Mouse (Mus musculus) gastrocnemius, adult 18-20 months (tissue): ENCODE measurements around the gene Plxna1. TPM values are rescaled to one million over a fixed set of nuclear protein-coding genes. Genes with fewer than 3 reads are reported as not detected.

Source experiments
- DNase-seq: peaks from one replicate; pipeline ENCODE4 v3.0.0; 2021; ENCODE audit warnings: low spot score
- long read RNA-seq, 2 experiments: library from polyadenylated mRNA; stranded (forward); transcript quantifications; one replicate each; pipeline ENCODE4 v2.0.0; 2021
- total RNA-seq, 2 experiments: library from RNA; stranded (reverse); gene quantifications; 2 replicates each; pipeline ENCODE4 v1.2.3; 2021

The Plxna1 gene
- 10 to 100 TPM; 12.2 to 12.4 TPM for total RNA-seq
- long read RNA-seq, experiment 1, full-length matches to known transcripts = 2 of 8 reads
- long read RNA-seq, experiment 1, partial matches to known transcripts = 1 of 8 reads
- long read RNA-seq, experiment 1, other reads (novel, unspliced or antisense) = 5 of 8 reads
- long read RNA-seq, experiment 2, full-length matches to known transcripts = 2 of 13 reads
- long read RNA-seq, experiment 2, partial matches to known transcripts = 5 of 13 reads
- long read RNA-seq, experiment 2, other reads (novel, unspliced or antisense) = 6 of 13 reads

DNA sequence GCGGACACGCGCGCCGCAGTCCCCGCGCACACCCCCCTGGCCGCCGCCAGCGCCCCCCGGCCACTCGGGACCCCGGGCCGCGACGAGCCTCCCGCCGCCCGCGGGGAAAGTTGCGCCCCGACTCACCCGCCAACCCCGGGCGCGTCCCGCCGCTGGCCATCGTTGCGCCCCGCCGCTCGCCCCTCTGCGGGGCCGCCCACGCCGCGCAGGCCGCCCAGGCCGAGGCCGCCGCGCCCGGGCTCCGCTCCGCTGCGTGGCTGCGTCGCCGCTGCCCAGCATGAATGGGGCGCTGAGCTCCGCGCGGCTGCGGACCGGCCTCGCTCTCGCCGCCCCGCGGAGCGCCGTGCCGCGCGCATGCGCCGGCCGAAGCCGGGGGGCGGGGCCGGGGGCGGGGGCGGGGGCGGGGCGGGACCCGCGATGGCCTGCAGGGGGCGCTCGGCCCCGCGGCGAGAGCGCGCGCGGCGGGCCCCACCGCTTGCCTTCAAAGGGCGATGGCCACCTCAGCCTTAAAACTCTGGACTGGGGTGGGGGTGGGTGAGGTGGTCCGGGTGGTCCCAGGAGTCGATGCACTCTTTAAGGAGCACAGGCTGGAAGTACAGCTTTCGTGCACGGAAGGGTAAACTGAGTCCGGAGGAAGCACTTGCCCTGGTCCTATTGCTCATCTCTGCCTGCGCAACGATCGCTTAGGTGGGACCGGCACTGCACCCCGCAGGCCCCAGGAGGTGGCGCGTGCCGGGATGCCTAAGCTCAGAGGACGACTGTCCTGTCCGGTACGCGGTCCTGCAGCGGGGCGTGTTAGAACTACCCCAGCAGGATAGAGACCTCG lies at the start of gene Plxna1:
Gene Plxna1, minus strand, starts transcription at position 340 of the 826 bp plus-strand sequence.
- DNase-seq = no peak

DNA sequence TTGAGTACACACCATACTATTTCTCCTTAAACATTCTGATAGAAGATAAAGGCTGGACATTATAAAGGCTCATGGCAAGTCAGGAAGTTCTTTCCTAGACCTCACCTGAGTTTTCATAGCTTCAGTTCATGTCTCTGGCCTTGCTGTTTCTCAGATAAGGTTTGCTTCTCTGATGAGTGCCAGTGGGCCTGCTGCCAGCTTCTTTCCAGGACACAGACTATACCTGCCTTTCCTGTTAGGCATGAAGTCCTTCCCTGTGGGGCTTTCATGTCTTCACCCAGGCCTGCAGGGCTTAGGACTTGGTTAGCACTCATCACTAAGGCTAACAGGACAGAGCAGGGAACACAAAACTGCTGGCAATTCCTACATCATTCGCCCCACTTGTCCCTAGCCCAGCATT lies 46.6 kb upstream of the Plxna1 start:
- no peak for DNase-seq

DNA sequence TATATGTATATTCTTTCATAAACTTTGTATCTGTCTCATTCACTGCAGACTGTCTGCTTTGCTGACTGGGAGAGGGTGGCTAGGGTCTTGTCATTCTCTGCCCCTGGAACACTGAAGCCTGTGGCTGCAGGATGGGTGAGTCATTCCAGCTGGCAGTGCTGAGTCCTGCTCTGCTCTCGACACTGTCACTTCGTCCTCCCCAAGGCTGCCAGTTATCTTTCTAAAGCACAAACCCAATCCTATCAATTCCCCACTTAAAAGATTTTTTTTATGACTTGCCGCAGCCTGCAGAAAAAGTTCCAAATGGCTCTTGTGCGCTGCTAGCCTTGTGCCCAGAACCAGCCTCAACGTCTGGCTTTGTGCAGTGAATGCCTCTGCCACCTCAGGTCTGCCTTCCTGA lies 45.8 kb upstream of the Plxna1 start:
- no peak for DNase-seq

GRCm38 (mm10) chr6:89407247-89407889 lies 44.9 kb upstream of the Plxna1 start:
- DNase-seq = no peak

GRCm38 (mm10) chr6:89404964-89405363 lies 42.5 kb upstream of the Plxna1 start:
- DNase-seq = no peak

GRCm38 (mm10) chr6:89403257-89404225 lies 41.1 kb upstream of the Plxna1 start:
- no peak for DNase-seq

GRCm38 (mm10) chr6:89402406-89402805 lies 40.0 kb upstream of the Plxna1 start:
- no peak for DNase-seq

- DNase-seq = no peak
Measured at GRCm38 (mm10) chr6:89399564-89399963, 37.1 kb upstream of the Plxna1 start.

DNA sequence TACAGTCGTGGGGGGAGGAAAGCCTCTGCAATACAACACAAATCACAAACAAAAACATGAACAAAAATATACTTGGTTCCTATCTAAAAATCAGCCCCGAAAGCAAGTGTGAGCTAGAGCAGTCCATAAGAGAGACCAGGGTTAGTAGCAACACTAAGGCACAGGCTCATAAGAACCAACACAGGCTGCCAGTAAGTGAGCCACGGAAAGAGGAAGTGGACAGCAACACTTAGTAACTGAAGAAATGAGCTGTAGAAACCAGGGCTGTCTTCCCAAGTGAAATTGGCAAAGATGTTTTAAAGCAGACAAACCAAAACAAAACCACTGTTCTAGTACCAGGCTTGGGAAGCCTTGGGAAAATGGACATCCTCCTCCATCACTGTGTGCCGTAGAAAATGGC lies 35.5 kb upstream of the Plxna1 start:
- DNase-seq = no peak

DNA sequence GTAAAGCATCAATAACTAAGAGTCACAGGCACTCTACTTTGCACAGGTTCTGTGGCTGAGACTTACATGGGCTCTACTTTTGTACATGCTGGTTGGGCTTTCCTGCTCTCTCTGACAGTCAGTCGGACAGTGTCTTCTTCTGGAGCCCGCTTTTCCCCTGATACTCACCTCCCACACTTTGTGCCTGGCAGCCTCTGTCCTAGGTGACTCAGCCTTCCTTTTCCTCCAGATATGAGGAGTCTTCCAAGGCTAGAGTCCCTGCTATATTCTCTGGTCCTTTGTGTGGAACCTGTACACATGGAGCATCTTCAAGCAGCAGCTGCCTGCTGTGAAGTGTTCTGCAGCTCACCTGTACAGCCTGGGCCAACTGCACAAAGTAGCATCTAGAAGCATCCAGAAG lies 31.4 kb upstream of the Plxna1 start:
- DNase-seq = no peak

DNA sequence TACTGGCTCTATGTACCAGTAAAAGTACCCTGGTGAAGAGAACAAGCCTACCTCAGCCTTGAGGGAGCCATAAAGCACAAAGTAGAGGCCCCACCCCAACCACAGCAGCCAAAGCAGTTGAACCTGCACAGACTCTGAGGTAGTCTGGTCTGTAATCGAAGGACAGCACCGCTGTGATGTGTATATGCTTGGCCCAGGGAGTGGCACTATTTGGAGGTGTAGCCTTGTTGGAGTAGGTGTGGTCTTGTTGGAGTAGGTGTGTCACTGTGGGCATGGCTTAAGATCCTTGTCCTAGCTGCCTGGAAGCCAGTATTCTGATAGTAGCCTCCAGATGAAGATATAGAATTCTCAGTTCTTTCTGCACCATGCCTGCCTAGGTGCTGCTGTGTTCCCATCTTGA lies 29.8 kb upstream of the Plxna1 start:
- DNase-seq = no peak

- DNase-seq = no peak
Measured at GRCm38 (mm10) chr6:89389771-89390170, 27.4 kb upstream of the Plxna1 start.

GRCm38 (mm10) chr6:89386956-89387355 lies 24.5 kb upstream of the Plxna1 start:
- no peak for DNase-seq

GRCm38 (mm10) chr6:89384699-89385098 lies 22.3 kb upstream of the Plxna1 start:
- no peak for DNase-seq

GRCm38 (mm10) chr6:89381851-89382250 lies 19.4 kb upstream of the Plxna1 start:
- no peak for DNase-seq

- DNase-seq = no peak
Measured at GRCm38 (mm10) chr6:89381172-89381571, 18.8 kb upstream of the Plxna1 start.

GRCm38 (mm10) chr6:89380751-89381150 lies 18.3 kb upstream of the Plxna1 start:
- DNase-seq = no peak

DNA sequence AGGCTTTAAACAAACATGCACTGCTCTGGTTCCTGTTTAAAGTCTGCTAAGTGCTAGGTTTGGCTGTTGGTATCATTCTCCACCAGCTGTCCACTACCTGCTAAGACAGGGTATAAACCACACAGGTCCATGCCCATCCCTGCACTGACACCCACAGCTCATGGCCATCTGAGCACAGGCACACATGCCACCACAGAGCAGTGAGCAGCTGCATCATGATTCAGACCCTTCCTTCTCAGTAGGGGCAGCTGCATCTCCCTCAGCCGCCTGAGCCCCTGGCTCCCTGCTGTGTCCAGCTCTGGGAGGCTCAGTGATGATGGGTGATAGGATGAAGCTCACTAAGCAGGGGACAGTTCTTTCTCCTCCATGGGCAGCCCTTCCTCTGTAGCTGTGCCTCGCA lies 15.8 kb upstream of the Plxna1 start:
- DNase-seq = no peak

DNA sequence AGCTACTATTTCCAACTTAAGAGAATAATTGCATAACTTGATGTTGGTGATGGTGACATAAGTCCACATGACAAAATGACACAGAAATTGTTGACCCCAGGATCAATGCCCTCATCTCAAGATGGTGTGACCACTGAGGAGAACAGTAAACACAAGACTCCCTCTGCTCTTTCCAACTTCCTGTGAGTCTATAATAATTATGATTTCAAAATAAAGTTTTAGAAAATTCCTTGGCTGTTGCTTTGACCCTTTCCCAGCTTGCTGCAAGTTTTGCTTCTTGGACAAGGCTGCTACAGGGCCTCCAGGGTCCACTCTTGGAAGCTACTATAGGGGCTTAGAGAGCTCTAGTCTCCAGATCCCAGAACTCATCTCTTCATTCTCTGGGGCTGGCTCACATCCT lies 6.4 kb upstream of the Plxna1 start:
- DNase-seq = no peak

DNA sequence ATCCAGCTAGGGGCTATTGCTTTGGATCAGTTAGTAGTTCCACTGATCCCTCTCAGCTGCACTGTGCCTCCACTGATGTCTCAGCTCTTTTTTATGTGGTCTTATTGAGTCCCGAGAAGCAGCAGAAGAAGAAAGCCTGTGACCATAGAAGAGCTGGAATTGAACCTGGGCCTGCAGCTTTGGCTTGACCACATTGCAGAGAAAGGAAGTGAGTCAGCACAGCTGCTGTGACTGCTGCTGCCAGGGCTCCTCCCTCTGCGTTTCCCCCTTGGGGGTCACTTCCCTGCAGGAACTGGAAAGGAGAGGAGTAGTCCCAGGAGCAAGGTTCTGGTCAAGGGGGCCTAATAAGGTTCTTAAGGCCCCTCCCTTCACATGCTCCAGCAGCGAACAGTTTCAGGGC lies 1.9 kb upstream of the Plxna1 start:
- no peak for DNase-seq

- DNase-seq = no peak
Measured at GRCm38 (mm10) chr6:89363107-89363451, 659 bp upstream of the Plxna1 start.
